Mouse (Mus musculus) ES-E14 (cell line): Measurements from ENCODE around the gene Ksr1.

Experiments used
- CHD2 ChIP-seq: IDR thresholded peaks from 2 replicates; pipeline ENCODE4 v1.6.1; 2014; ENCODE audit warnings: mild to moderate bottlenecking, low read depth, low read length, inconsistent platforms
- HCFC1 ChIP-seq: IDR thresholded peaks from 2 replicates; pipeline ENCODE4 v1.6.1; 2012; ENCODE audit warnings: low read length, inconsistent platforms, borderline replicate concordance; ENCODE audit not compliant: insufficient read depth
- MAFK ChIP-seq: IDR thresholded peaks from 2 replicates; pipeline ENCODE4 v1.6.1; 2014; ENCODE audit warnings: mild to moderate bottlenecking, low read depth, low read length, inconsistent platforms; ENCODE audit not compliant: insufficient read depth
- ZC3H11A ChIP-seq: IDR thresholded peaks from 2 replicates; pipeline ENCODE4 v1.6.1; 2012; ENCODE audit warnings: low read depth, mild to moderate bottlenecking, inconsistent platforms, low read length, borderline replicate concordance
- ZNF384 ChIP-seq: IDR thresholded peaks from 2 replicates; pipeline ENCODE4 v1.6.1; 2012; ENCODE audit warnings: low read depth, low read length, inconsistent platforms

GRCm38 (mm10) chr11:79140511-79140888 lies 5.7 kb downstream of the Ksr1 start:
- TF ChIP-seq ZC3H11A (no peak), MAFK (no peak), HCFC1 (no peak), CHD2 (no peak), ZNF384 (no peak)
